Mouse (Mus musculus) midbrain, embryonic 15.5 days (tissue): Measurements from ENCODE around the gene Rgs9. TPM values are rescaled to one million over a fixed set of nuclear protein-coding genes. Genes with fewer than 3 reads are reported as not detected.
A peak's percentile ranks its signal among the peaks of the same experiment; 100 is the strongest.
"Not testable (repeated sequence)": the region's sequence is repeated elsewhere in the genome, so short reads cannot be mapped to it uniquely, and the experiment has no call there.

Source experiments
- ATAC-seq: fragments of 200-750 bp; cut with Nextera tagmentation; replicated peaks from 2 replicates; pipeline ENCODE4 v1.8.0; 2017; ENCODE audit warnings: moderate TSS enrichment
- H3K27ac ChIP-seq: fragments of 300-500 bp; sonication (generic); 2 replicates; pipeline ENCODE4 v1.5.1; 2015; ENCODE audit warnings: mild to moderate bottlenecking, inconsistent platforms
- H3K27me3 ChIP-seq: fragments of 300-500 bp; sonication (generic); replicated peaks from 2 replicates; pipeline ENCODE4 v1.6.1; 2015; ENCODE audit warnings: inconsistent platforms
- H3K36me3 ChIP-seq: fragments of 300-500 bp; sonication (generic); replicated peaks from 2 replicates; pipeline ENCODE4 v1.6.1; 2015; ENCODE audit warnings: inconsistent platforms
- H3K4me1 ChIP-seq: fragments of 300-500 bp; sonication (generic); 2 replicates; pipeline ENCODE4 v1.6.1; 2015; ENCODE audit warnings: inconsistent platforms
- H3K4me2 ChIP-seq: fragments of 300-500 bp; sonication (generic); 2 replicates; pipeline ENCODE4 v1.6.1; 2015; ENCODE audit warnings: inconsistent platforms, mild to moderate bottlenecking, moderate library complexity
- H3K4me3 ChIP-seq: fragments of 300-500 bp; sonication (generic); 2 replicates; pipeline ENCODE4 v1.5.1; 2015; ENCODE audit warnings: mild to moderate bottlenecking, inconsistent platforms
- H3K9ac ChIP-seq: fragments of 300-500 bp; sonication (generic); 2 replicates; pipeline ENCODE4 v1.6.1; 2015; ENCODE audit warnings: mild to moderate bottlenecking, inconsistent platforms
- H3K9me3 ChIP-seq: fragments of 300-500 bp; sonication (generic); 2 replicates; pipeline ENCODE4 v1.6.1; 2016; ENCODE audit warnings: inconsistent platforms
- WGBS: fragments of 180-500 bp; shearing (Covaris S2); methylation state at CpG from one replicate; pipeline ENCODE4 v1.1.7; 2015; ENCODE audit warnings: mixed read lengths; 5-methylcytosine and 5-hydroxymethylcytosine counted together
- polyA plus RNA-seq: library from polyadenylated mRNA; unstranded; fragments of >200 nt; fragmentation: Nextera tagmentation; extraction: Ambion mirVana; gene quantifications from 2 replicates; pipeline ENCODE4 v1.2.1, GENCODE M21; 2015

Rgs9 gene
- polyA plus RNA-seq, 1 experiment from 2014 or later, result 16.0 TPM

GRCm38 (mm10) chr11:109297031-109297430 is 898 bp downstream of the Rgs9 start:
- H3K4me3 ChIP-seq, result peak overlapping the region; percentile 60
- H3K27me3 ChIP-seq, result no peaks in the 10 kb centered on the region
- peaks cover 21% of the 10 kb centered on the region for H3K4me1 ChIP-seq
- 58% methylated on average over 7 of the region's 7 CpGs for WGBS
- H3K9ac ChIP-seq, result peak overlapping the region; percentile 67
- no peak overlapping the region for H3K27ac ChIP-seq
- peak overlapping the region; percentile 88 for H3K4me2 ChIP-seq
- no peaks in the 10 kb centered on the region for H3K9me3 ChIP-seq
- no peaks in the 10 kb centered on the region for H3K36me3 ChIP-seq
- ATAC-seq, result 0 out of 2 replicates have a peak, but pooled peaks have one; percentile 22

DNA sequence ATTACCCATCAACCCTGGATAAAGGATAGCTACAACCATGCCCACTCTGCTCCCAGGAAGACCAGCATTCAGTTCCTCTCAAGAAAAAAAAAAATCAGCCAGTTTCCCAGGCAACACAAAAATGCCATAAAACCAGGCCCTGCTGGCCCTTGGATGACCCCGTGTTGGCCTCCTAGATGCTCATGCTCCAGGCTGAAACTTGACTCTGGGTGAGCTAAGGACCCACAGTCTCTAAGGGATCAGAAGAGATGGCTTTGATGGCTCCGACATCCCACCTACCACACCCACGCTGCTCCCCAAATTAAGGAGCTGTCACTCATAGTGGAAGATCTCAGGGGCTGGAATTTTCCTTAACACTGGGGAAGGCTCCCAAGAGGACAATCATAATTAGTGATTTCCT is 5.9 kb downstream of the Rgs9 start:
- H3K4me3 ChIP-seq, result no peak overlapping the region
- H3K27ac ChIP-seq, result no peak overlapping the region
- H3K4me1 ChIP-seq, result peaks cover 14% of the 10 kb centered on the region
- no peak overlapping the region for H3K9ac ChIP-seq
- H3K36me3 ChIP-seq, result no peaks in the 10 kb centered on the region
- ATAC-seq, result no peak
- no peaks in the 10 kb centered on the region for H3K9me3 ChIP-seq
- H3K27me3 ChIP-seq, result no peaks in the 10 kb centered on the region
- WGBS, result 79% methylated on average over 3 of the region's 3 CpGs
- no peak overlapping the region for H3K4me2 ChIP-seq

- not testable (repeated sequence) for H3K9me3 ChIP-seq, H3K36me3 ChIP-seq, H3K4me2 ChIP-seq, H3K4me1 ChIP-seq, H3K4me3 ChIP-seq, H3K9ac ChIP-seq, ATAC-seq, H3K27ac ChIP-seq, H3K27me3 ChIP-seq
- 93% methylated on average over 9 of the region's 9 CpGs for WGBS
Observed at GRCm38 (mm10) chr11:109289378-109289777, 8.6 kb downstream of the Rgs9 start.

- 93% methylated on average over 1 of the region's 1 CpGs for WGBS
- Histone ChIP-seq H3K4me2 (no peak overlapping the region), H3K27ac (no peak overlapping the region), H3K9me3 (no peaks in the 10 kb centered on the region), H3K4me3 (no peak overlapping the region), H3K27me3 (no peaks in the 10 kb centered on the region), H3K9ac (no peak overlapping the region), H3K36me3 (no peaks in the 10 kb centered on the region), H3K4me1 (no peaks in the 10 kb centered on the region)
- no peak for ATAC-seq
Observed at GRCm38 (mm10) chr11:109284811-109285210, 13.1 kb downstream of the Rgs9 start.

GRCm38 (mm10) chr11:109278186-109278585 is 19.7 kb downstream of the Rgs9 start:
- Histone ChIP-seq H3K27me3 (no peaks in the 10 kb centered on the region), H3K9me3 (no peaks in the 10 kb centered on the region), H3K4me1 (no peaks in the 10 kb centered on the region), H3K36me3 (no peaks in the 10 kb centered on the region), H3K9ac (no peak overlapping the region), H3K27ac (no peak overlapping the region), H3K4me2 (no peak overlapping the region), H3K4me3 (no peak overlapping the region)
- 70% methylated on average over 7 of the region's 7 CpGs for WGBS
- no peak for ATAC-seq

DNA sequence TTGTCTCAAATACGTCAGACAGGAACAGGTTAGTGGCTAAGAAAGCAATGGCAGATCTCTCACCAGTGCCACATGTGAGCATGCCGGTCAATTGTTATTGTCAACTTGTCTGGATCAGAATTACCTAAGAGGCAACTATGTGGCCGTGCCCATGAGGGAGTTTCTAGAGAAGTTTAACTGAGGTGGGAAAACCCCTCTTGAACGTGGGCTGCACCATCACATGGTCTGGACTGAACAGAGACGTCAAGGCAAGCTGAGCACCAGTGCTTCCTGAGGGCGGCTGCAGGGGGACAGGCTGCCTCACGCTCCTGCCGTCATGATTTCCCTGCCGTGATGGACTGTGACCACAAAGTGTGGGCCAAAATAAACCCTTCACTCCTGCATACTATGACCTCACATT is 26.5 kb downstream of the Rgs9 start:
- Histone ChIP-seq H3K4me3 (no peak overlapping the region), H3K9ac (no peak overlapping the region), H3K9me3 (no peaks in the 10 kb centered on the region), H3K36me3 (no peaks in the 10 kb centered on the region), H3K27me3 (no peaks in the 10 kb centered on the region), H3K27ac (no peak overlapping the region), H3K4me1 (peaks cover 6% of the 10 kb centered on the region; the same call in 1 of the 2 replicates), H3K4me2 (no peak overlapping the region)
- no peak for ATAC-seq
- WGBS, result 85% methylated on average over 9 of the region's 9 CpGs

DNA sequence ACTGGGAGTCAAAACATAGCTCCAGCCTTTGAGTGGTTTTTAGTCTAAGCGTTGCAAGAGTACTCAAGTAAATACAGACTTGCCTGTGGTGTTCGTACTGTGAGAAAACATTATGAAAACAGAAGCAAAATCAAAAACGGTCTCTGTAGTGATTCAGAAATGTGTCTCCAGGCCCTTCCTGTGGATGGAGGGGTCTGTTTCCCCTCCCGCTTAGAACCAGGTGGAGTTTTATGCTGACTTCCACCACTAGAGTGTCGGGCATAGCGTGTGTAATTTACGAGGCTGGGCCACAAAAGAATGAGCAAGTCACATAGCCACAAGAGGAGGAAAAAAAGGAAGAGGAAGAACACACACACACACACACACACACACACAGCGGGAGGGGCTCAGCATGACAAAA is 27.6 kb downstream of the Rgs9 start:
- no peak for ATAC-seq
- Histone ChIP-seq H3K27ac (0 out of 2 replicates have a peak overlapping the region, but pooled peaks have one; percentile 32), H3K9me3 (no peaks in the 10 kb centered on the region), H3K9ac (no peak overlapping the region), H3K4me2 (no peak overlapping the region), H3K4me1 (peaks cover 6% of the 10 kb centered on the region; the same call in 1 of the 2 replicates), H3K4me3 (no peak overlapping the region), H3K27me3 (no peaks in the 10 kb centered on the region), H3K36me3 (no peaks in the 10 kb centered on the region)
- 74% methylated on average over 8 of the region's 8 CpGs for WGBS

GRCm38 (mm10) chr11:109269662-109270341 is 28.1 kb downstream of the Rgs9 start:
- Histone ChIP-seq H3K27me3 (no peaks in the 10 kb centered on the region), H3K4me2 (no peak overlapping the region), H3K9ac (no peak overlapping the region), H3K36me3 (no peaks in the 10 kb centered on the region), H3K4me1 (peaks cover 6% of the 10 kb centered on the region; the same call in 1 of the 2 replicates), H3K4me3 (no peak overlapping the region), H3K9me3 (no peaks in the 10 kb centered on the region), H3K27ac (0 out of 2 replicates have a peak overlapping the region, but pooled peaks have one; percentile 32)
- WGBS, result 54% methylated on average over 16 of the region's 16 CpGs
- ATAC-seq, result no peak

DNA sequence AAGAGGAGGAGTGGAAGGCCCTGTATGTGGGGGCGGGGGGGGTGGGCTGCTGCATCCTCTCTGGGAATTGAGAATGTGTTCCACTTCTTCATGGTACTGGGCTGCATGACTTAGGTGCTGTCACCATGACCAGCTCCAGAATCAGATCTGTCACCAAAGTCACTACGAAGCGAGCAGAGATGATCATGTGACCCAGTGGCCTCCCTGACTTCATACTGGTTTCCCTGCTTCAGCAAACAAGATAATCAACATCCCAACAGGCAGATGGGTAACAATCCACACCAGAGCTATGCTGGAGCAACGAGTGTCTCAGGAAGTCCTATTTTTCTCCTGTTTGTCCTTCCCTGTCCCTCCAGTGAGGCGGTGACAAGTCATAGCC is 28.7 kb downstream of the Rgs9 start:
- ATAC-seq, result no peak
- Histone ChIP-seq H3K4me2 (no peak overlapping the region), H3K27ac (0 out of 2 replicates have a peak overlapping the region, but pooled peaks have one; percentile 32)

DNA sequence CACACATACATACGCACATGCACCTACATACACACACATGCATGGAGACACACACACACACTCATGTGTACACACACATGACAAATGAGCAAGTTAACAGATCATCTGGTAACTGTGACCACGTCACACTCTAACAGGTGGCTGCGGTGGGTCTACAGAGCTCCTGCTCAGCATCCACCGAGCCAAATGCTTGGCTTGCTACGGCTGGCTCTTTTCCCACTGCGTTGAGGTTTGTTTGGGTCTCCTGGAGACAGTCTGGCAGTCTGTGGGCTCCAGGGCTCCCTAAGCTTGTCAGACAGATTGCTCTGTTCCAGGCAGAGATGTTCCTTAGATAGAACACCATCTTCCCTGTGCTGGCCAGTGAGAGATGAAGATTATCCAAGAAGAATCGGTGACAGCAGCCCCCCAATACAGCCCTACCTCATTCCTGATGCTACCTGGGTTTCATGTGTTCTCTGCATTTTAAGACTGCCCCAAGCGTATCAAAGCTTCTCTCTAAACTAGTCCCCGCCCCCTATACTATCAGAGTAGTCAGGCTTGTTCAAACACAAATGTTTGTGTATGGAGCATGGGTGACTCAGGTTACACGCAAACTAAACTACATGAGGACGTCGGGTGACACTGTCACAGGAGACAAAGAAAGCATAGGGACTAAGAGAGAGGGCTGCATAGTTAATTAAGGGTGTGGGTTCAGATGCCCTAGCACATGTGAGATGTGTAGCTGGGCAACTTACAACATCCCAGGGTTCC is 31.6 kb downstream of the Rgs9 start:
- Histone ChIP-seq H3K27ac (no peak overlapping the region), H3K4me3 (no peak overlapping the region), H3K4me2 (no peak overlapping the region), H3K9ac (no peak overlapping the region), H3K4me1 (peaks cover 6% of the 10 kb centered on the region; the same call in 1 of the 2 replicates), H3K36me3 (no peaks in the 10 kb centered on the region), H3K27me3 (no peaks in the 10 kb centered on the region), H3K9me3 (no peaks in the 10 kb centered on the region)
- no peak for ATAC-seq
- 89% methylated on average over 12 of the region's 12 CpGs for WGBS

More for the DNA sequence above, 28.7 kb downstream of the Rgs9 start:
- Histone ChIP-seq H3K9ac (no peak overlapping the region), H3K9me3 (no peaks in the 10 kb centered on the region), H3K36me3 (no peaks in the 10 kb centered on the region), H3K27me3 (no peaks in the 10 kb centered on the region), H3K4me1 (peaks cover 6% of the 10 kb centered on the region; the same call in 1 of the 2 replicates), H3K4me3 (no peak overlapping the region)
- WGBS, result 74% methylated on average over 5 of the region's 5 CpGs

DNA sequence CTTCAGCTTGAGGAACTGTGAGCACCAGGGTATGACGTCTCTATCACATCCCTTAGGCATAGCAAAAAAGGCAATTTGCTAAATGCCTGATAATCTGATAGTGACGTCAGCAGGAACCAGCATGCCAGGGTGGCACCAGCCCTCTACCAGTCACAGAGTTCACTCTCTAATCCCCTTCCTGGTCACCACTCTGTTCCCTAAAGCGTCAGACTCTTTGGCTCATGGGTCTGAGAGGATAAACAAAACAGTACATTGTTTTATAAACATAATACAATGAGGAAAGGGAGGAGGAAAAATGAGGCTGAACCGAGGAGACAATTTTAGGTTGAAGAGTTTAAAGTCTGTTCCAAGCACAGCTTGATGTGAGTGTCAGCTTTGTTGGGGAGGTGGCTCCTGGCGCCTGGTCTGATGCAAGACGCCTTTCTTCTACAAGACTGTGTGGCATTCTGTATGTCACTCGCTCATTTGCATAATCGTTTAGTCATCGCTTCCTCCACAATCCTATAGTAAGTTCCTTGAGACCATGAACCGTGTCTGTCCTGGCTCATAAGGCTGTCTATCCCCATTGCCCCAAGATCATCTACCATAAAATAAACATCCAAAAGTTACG is 33.7 kb downstream of the Rgs9 start:
- no peak for ATAC-seq
- WGBS, result 57% methylated on average over 11 of the region's 11 CpGs
- Histone ChIP-seq H3K27me3 (no peaks in the 10 kb centered on the region), H3K9me3 (no peaks in the 10 kb centered on the region), H3K9ac (no peak overlapping the region), H3K4me3 (no peak overlapping the region), H3K4me1 (no peaks in the 10 kb centered on the region), H3K27ac (no peak overlapping the region), H3K4me2 (no peak overlapping the region), H3K36me3 (no peaks in the 10 kb centered on the region)

DNA sequence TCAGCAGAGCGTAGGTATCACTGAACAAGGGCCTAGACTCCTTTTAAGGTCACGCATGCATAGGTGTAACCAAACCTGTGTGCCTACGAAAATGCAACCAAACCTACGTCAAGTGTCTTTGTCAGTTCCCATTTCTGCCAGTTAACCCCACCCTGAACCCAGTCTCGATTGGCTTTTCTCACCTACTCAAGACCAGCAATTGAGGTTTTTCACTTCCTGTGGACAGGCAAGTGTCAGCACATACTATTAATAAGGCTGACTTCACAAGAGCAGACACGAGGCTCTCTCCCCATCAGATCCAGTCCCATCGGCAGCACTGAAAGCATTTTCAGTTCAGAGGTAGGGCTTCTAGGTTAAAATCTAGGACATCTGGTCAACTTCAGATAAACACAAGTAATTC is 37.4 kb downstream of the Rgs9 start:
- Histone ChIP-seq H3K36me3 (no peaks in the 10 kb centered on the region), H3K4me3 (no peak overlapping the region), H3K4me1 (no peaks in the 10 kb centered on the region), H3K27ac (no peak overlapping the region), H3K4me2 (no peak overlapping the region), H3K9ac (no peak overlapping the region), H3K27me3 (no peaks in the 10 kb centered on the region), H3K9me3 (no peaks in the 10 kb centered on the region)
- 95% methylated on average over 7 of the region's 7 CpGs for WGBS
- ATAC-seq, result no peak
